Mouse (Mus musculus) heart, adult 2 months (tissue): ENCODE measurements around the gene Egfr. TPM values are rescaled to one million over a fixed set of nuclear protein-coding genes. Genes with fewer than 3 reads are reported as not detected.

Experiments used
- DNase-seq, 2 experiments: peaks; one replicate each; pipeline ENCODE4 v3.0.0; 2021
- H3K27ac ChIP-seq: fragments of 200-600 bp; 2 replicates; pipeline ENCODE4 v1.8.1; 2022
- H3K27me3 ChIP-seq: fragments of 200-500 bp; 2 replicates; pipeline ENCODE4 v1.6.1; 2012; ENCODE audit warnings: mild to moderate bottlenecking, low read length, inconsistent platforms, mixed read lengths; ENCODE audit not compliant: control insufficient read depth, insufficient read depth
- H3K36me3 ChIP-seq: fragments of 200-500 bp; 2 replicates; pipeline ENCODE4 v1.6.1; 2012; ENCODE audit warnings: low read length, inconsistent platforms; ENCODE audit not compliant: control insufficient read depth, insufficient read depth
- H3K4me1 ChIP-seq: fragments of 200-500 bp; 2 replicates; pipeline ENCODE4 v1.6.1; 2011; ENCODE audit warnings: low read length; ENCODE audit not compliant: control insufficient read depth, insufficient read depth
- H3K4me3 ChIP-seq: fragments of 200-600 bp; 2 replicates; pipeline ENCODE4 v1.8.1; 2022
- H3K79me2 ChIP-seq: fragments of 200-500 bp; replicated peaks from 2 replicates; pipeline ENCODE4 v1.6.1; 2012; ENCODE audit warnings: mild to moderate bottlenecking, inconsistent platforms, low read length, moderate library complexity, mixed read lengths; ENCODE audit not compliant: control insufficient read depth, insufficient read depth
- H3K9ac ChIP-seq: fragments of 200-500 bp; 2 replicates; pipeline ENCODE4 v1.6.1; 2012; ENCODE audit warnings: low read depth, mild to moderate bottlenecking, control low read depth, inconsistent platforms, low read length, mixed read lengths
- CTCF ChIP-seq: fragments of 200-600 bp; IDR thresholded peaks from 2 replicates; pipeline ENCODE4 v1.8.1; 2022; ENCODE audit warnings: antibody characterized with exemption, mild to moderate bottlenecking, moderate library complexity
- EP300 ChIP-seq: fragments of 200-500 bp; IDR thresholded peaks from 2 replicates; pipeline ENCODE4 v1.6.1; 2011; ENCODE audit warnings: low read depth, low read length, control low read depth; ENCODE audit not compliant: insufficient read depth
- POLR2A ChIP-seq: fragments of 200-500 bp; IDR thresholded peaks from 2 replicates; pipeline ENCODE4 v1.6.1; 2011; ENCODE audit warnings: mild to moderate bottlenecking, low read depth, low read length, control low read depth; ENCODE audit not compliant: insufficient read depth
- WGBS: fragments of 180-500 bp; shearing (Covaris S2); methylation state at CpG from one replicate; pipeline ENCODE4 v1.1.7; 2018; 5-methylcytosine and 5-hydroxymethylcytosine counted together
- intact Hi-C: fragments of 180-260 bp; cut with DNase I; formaldehyde crosslinking; loops from one replicate; pipeline ENCODE4 v1.15.1; 2025
- polyA plus RNA-seq: library from polyadenylated mRNA; depleted of rRNA; stranded (reverse); fragments of >200 nt; gene quantifications from 2 replicates; pipeline ENCODE4 v1.2.3, GENCODE M21; 2012
- total RNA-seq, 2 experiments: library from RNA; stranded (reverse); gene quantifications; 2 replicates each; pipeline ENCODE4 v1.2.3; 2021

Egfr gene
- total and polyA plus RNA-seq, 3 experiments: 4.4 to 10.5 (median 4.9) TPM

DNA sequence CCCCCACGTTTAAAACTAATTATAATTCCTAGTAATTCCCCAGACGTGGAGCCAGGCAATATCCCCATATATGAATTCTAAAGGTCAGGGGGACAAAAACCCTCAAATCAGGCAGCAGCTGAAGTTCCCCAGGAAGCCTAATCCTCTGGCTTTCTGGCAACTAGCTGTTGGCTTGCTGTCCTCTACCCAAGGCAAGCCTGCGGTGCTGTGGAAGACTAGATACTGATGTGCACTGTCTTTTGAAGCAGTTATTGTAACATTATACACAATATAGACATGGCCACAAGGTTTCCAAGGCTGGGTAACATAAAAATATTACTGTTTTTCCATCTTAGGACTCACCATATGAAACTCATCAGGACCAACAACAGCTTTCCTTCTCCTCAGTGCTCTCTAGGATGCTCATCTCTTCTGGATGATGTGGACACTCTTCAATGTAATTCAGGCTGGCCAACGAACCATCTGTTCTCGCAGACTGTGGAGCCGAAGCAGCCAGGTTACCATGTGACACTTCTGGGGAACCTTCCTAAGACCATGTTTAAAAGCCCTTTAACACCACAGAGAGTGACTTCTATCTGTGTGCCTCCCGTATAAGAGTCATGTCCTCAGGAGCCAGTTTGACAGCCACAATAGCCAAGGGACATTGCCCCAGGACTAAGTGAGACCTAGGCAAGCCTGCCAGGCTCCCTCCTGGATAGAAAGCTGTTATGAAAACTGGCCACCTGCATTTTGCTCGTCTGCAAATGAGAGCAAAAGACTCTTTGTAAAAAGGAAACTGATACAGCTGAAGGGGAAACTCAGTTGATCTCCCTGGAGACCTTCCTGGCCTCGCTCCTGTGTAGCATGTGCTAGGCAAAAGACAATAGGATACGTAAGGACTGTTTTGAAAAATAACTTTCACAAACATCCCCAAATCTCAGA, 11.1 kb upstream of the Egfr start:
- intact Hi-C loops: no loop called here
- H3K36me3 ChIP-seq: no peaks in the 10 kb centered on the region
- H3K27me3 ChIP-seq: no peaks in the 10 kb centered on the region
- no peaks in the 10 kb centered on the region for H3K79me2 ChIP-seq
- no peak overlapping the region for H3K9ac ChIP-seq
- DNase-seq: no peak
- no peak overlapping the region for H3K4me3 ChIP-seq
- no peak overlapping the region for H3K27ac ChIP-seq
- no peaks in the 10 kb centered on the region for H3K4me1 ChIP-seq
- TF ChIP-seq POLR2A (no peak), EP300 (no peak), CTCF (no peak)
- 63% methylated on average over 10 of the region's 10 CpGs for WGBS

DNA sequence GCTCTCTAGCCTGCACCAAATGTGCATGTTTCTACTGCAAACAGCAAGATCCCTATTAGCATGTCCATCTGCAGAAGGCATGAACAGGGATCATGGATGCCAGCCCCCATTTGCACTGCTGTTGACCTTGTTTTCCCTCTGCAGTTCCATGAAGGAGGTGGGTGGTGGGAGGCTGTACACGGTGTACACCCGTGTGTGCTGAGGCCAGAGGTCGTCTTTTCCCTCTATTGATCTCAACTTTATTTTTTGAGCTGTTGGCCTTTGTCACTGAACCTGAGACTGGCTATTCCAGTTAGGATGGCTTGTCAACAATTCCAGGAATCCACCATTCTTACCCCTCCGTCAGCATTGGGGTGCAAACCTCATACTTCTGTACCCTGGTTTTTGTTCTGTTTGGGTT, 9.8 kb upstream of the Egfr start:
- Histone ChIP-seq H3K4me3 (no peak overlapping the region), H3K27me3 (no peaks in the 10 kb centered on the region), H3K9ac (no peak overlapping the region), H3K79me2 (no peaks in the 10 kb centered on the region), H3K4me1 (no peaks in the 10 kb centered on the region), H3K27ac (no peak overlapping the region), H3K36me3 (no peaks in the 10 kb centered on the region)
- 93% methylated on average over 4 of the region's 4 CpGs for WGBS
- no peak for TF ChIP-seq EP300
- no peak for TF ChIP-seq POLR2A
- no peak for TF ChIP-seq CTCF
- intact Hi-C loops: no loop called here
- no peak for DNase-seq

DNA sequence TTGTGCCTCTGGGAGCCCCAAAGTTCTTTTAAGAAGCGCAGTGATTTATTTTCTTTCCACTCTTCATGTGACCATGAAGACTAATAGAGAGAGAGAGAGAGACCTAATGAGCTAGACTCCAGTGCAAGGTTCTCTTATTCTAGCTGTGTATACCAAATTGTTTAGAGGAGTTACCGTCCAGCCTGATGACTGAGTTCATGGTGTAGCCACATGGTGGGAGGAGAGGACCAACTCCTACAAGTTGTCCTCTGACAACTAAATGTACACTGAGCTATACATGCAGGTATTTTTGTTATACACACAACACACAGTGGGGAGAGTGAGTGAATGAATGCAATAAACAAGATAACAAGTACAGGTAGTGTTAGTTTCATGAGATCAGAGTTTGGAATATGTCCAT, 9.2 kb upstream of the Egfr start:
- intact Hi-C loops: no loop called here
- Histone ChIP-seq H3K27me3 (no peaks in the 10 kb centered on the region), H3K9ac (no peak overlapping the region), H3K4me1 (no peaks in the 10 kb centered on the region), H3K4me3 (no peak overlapping the region), H3K79me2 (no peaks in the 10 kb centered on the region), H3K36me3 (no peaks in the 10 kb centered on the region), H3K27ac (no peak overlapping the region)
- no peak for DNase-seq
- 88% methylated on average over 2 of the region's 2 CpGs for WGBS
- TF ChIP-seq POLR2A (no peak), EP300 (no peak), CTCF (no peak)

DNA sequence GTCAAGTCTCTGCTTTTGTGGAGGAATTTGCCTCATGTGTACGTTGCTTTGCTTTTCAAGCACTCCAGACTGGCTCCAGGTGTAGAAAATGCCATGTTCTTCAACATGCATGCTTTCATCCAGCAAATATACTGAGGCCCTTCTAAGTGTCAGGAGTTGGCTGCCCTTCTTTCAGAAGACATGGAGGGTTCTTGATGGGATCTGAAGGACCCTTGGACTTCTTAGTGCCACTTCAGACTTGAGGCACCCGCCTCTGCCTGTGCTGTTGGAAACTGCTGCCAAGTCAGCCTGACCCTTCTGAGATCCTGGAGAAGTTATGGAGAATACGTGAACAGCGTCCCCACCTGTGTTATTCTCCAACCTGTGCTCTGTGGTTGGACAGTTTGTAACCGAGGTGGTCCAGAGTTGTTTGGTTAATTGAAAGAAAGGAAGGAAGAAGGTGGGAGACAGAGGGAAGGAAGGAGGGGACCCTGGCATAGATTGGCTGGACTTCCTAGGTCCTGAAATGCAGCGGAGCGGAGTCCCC, 483 bp upstream of the Egfr start:
- Histone ChIP-seq H3K4me3 (peak overlapping the region; percentile 62), H3K27me3 (no peaks in the 10 kb centered on the region), H3K36me3 (no peaks in the 10 kb centered on the region), H3K9ac (no peak overlapping the region), H3K27ac (peak overlapping the region; percentile 31; the same call in 1 of the 2 replicates), H3K4me1 (no peaks in the 10 kb centered on the region), H3K79me2 (no peaks in the 10 kb centered on the region)
- DNase-seq: no peak
- intact Hi-C loops: loop anchor here (5.0 kb wide), 2 partner anchors 116 to 196 kb away; no protein-coding TSS in a partner anchor
- 47% methylated on average over 7 of the region's 7 CpGs for WGBS
- TF ChIP-seq POLR2A: no peak
- TF ChIP-seq CTCF: no peak
- no peak for TF ChIP-seq EP300

GRCm38 (mm10) chr11:16752349-16753153, 548 bp downstream of the Egfr start:
- TF ChIP-seq POLR2A (no peak), EP300 (no peak), CTCF (peak; percentile 17; the same call in 1 of the 2 replicates)
- Histone ChIP-seq H3K27me3 (no peaks in the 10 kb centered on the region), H3K4me3 (peak overlapping the region; percentile 62), H3K79me2 (no peaks in the 10 kb centered on the region), H3K4me1 (no peaks in the 10 kb centered on the region), H3K27ac (peak overlapping the region; percentile 67), H3K36me3 (no peaks in the 10 kb centered on the region), H3K9ac (peak overlapping the region; percentile 62)
- intact Hi-C loops: loop anchor here (5.0 kb wide), 2 partner anchors 115 to 195 kb away; no protein-coding TSS in a partner anchor
- 1% methylated on average over 68 of the region's 68 CpGs for whole genome bisulfite sequencing
- peak; percentile 40 to 58 for DNase-seq
